Mouse (Mus musculus): ENCODE results near the gene Prpf18.

Gene Prpf18

DNA sequence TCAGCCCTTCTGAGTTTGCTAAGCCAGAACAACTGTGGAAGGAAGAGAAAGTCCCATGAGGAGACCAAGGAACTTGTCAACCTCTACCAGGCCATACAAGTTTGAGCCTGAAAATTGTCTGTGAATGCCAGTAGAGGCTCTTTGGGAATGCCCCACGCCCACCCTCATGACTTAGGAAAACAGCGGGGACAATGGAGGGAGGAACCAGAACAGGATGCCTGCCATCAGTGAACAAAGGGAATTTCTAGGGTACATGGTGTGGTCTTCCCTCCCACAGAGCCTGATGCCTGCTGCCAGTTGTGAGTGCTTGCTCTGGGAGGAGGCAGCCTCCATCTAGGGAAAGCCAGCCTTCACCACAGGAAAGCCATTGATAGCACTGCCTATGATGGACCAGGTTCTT lies 76.8 kb downstream of the Prpf18 start:
- DNase-seq (ENCODE audit: low spot score) = peak; percentile 67

DNA sequence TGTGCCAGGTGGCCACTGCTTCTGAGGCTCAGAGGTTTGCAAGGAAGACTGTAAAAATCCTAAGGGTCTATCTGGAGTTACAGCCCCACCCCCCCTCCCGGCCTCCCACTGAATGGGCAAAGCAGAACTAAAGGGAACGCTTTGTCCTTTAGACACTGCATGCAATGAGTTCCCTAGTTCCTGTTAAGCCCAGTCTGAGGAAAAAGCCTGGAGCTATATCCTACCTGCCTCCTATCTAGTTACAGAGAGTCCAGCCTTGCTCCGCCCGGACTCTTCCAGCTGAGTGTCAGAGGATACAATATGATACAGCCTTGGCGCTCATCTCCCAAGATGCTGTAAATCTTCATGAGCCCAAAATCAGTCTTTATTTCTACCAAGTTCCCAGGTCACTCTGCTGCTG lies 77.7 kb downstream of the Prpf18 start:
- no peak for DNase-seq (ENCODE audit: low spot score)

DNA sequence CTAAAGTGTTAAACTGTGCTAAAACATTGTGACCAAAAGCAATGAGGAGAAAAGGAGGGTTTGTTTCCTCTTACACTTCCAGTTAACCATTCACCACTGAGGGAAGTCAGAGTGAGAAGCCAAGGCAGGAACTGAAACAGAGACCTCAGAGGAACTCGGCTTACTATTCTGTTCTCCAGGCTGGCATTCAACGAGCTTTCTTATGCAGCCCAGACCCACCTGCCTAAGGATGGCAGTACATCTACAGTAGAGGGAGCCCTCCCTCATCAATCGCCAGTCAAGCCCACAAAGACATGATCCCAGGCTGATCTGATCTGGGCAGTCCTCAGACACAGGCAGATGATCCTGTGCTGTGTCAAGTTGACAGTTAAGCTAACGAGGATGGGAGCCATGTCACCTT lies 78.5 kb downstream of the Prpf18 start:
- no peak for DNase-seq (ENCODE audit: low spot score)

DNA sequence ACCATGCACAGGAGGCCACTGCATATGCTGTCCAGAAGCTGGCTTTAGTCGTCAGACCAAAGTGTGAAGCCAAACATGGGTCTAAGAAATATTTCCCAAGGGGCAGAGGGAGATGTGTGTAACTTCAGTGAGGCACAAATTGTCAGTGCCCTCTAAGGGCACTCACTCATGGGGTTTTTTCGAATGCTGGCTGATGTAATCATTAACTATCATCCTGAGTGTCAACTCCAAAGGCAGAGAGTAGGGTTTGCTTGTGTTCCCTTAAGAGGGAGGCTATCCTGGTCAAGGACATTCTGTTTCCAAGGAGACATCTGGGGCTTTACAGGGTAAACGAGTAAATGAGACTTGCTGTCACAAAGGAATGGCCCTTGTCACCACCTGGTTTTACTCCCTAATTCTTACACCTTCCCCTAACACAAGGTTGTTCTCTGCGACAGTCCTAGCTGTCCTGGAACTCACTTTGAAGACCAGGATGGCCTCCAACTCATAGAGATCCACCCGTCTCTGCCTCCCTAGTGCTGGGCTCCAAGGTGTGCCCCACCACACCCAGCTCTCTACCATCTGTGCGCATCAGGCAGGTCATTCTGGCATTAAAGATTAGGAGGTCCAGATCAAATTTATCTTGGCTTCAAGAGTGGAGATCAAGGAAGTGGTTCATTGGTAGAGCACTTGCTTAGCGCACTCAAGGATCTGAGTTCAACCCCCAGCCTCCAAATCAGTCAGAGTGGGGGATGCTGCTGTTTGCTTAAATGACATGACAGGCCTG lies 79.2 kb downstream of the Prpf18 start:
- DNase-seq (ENCODE audit: low spot score) = no peak

Data from lung, postnatal 25 days (tissue).